Mouse (Mus musculus) heart, postnatal 4 days (tissue): ENCODE measurements around the gene Gm13306. TPM values are rescaled to one million over a fixed set of nuclear protein-coding genes. Genes with fewer than 3 reads are reported as not detected.
"Not testable (repeated sequence)": the region's sequence is repeated elsewhere in the genome, so short reads cannot be mapped to it uniquely, and the experiment has no call there.

Source experiments
- DNase-seq: peaks from one replicate; pipeline ENCODE4 v3.0.0; 2021
- total RNA-seq, 2 experiments: library from RNA; stranded (reverse); gene quantifications; 2 replicates each; pipeline ENCODE4 v1.2.3; 2021

The Gm13306 gene
- not detected for total RNA-seq

DNA sequence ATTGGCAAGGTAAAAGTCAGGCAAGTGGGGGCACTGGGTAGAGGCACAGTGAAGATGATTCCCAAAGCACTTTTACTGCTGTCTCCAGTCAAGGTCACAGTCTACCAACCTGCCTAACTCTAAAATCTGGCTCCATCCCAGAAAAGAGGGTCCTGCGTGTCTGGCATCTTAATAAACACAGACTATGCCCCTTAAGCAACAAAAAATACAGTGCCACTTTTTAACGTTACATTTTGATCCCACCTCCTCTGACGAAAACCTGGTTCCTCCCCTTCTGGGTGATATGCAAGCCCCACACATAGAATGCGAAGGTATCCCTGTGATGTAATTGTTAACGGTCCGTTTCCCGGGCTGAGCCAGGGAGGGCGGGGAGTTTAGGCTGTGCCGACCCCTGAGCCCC lies at the start of gene Gm13306:
TSS of gene Gm13306 (plus strand) at position 301 of the 400 bp plus-strand sequence.
- DNase-seq, result not testable (repeated sequence)

DNA sequence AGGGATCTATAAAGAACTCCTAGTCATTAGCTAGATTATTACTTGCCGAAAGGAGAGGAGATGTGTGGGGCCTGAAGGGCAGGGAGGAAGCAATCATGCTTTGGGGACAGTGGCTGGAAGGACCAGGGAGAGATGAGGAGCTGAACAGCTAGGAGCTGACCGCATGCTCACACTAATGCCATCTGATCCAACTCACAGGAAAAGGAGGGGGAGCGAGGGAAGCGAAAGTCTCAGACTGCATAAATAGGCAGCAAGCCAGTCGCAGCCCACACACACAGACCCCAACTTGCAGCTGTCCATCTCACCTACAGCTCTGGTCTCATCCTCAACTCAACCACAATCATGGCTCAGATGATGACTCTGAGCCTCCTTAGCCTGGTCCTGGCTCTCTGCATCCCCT lies 38.7 kb upstream of the Gm13306 start, which contains the start of gene Gm13304:
TSS of gene Gm13304 (plus strand) at position 301 of the 400 bp plus-strand sequence.
- not testable (repeated sequence) for DNase-seq

DNA sequence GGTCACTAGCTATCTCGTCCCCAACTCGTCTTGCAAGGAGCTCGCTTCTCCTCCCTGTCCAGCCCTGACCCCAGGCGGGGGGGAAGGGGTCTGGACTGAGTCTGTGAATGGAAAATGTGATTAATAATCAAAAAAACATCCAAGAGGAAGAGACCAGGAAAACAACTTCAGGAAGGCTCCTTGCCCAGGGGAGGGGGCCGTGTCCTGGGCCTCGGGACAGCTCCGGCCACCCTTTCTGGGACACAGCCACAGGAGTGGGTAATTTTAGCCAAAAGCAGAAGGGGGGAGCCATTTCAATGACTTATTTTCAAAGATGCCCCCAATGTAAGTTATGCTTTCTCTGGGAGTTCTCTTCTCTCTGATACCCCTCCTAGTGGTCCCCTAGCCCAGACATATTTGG lies 15.3 kb downstream of the Gm13306 start, which contains the start of gene Gm13305:
TSS of gene Gm13305 (minus strand) at position 101 of the 400 bp plus-strand sequence.
- not testable (repeated sequence) for DNase-seq

DNA sequence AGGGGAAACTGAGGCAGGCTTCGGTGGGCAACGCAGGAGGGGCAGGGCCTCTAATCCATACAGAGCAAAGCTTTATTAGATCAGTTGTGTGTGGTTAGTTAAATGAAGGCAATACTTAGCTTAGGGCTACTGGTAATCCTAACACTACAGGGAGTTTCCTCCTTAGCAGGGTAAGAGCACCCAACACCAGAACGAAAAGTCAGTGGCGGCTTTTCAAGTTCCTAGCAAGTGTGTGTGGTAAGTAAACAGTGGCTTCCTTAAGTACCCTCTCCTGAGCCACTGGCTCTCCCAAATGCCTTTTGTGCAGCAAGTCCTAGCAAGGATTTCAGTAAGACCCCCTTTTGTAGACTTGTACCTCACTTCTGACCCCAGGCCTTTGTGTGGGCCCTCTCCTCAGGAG lies 25.0 kb downstream of the Gm13306 start:
- DNase-seq, result not testable (repeated sequence)

DNA sequence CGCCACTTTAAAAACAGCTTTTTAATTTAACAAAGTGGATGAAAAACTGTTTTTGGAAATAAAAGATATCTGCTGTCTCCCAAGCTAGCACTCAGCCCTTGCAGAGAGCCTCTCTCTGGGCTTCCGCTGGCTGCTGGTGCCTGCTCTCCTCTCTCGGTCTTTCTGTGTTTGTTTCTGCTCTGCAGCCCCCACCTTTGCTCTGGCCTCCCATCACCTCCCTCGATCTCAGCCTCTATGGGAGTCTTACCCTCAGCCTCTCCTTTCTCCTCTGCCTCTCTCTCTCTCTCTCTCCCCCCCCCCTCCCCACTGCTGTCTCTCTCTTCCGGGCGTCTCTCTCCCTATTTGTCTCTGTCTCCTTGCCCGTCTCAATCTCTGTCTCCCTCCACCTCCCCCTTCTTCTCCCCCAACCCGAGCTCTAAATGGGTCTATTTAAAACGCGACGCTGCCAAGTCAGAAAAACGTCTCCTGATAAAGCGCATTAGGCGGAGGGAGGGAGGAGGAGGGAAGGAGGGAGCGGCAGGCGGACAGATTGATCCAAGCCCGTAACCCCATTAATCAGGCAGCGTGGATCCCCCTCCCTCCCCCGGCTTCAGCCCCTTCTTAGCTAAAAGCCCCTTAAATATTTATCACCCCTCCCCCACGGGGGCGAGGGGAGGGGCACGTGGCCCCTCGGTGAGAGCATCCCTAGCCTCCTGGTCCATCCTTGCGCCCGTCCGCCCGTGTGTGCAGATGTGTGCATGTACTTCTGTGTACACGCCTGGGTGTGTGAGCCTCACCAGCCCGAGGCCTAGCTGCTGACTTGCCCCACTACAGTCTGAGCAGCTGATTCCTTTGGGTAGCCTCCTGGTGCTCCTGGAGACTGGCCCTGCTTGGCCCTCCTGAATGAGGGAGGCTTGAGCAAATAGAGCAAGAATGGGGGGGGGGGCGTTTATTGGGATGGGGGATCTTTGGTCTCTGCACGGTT lies 30.3 kb downstream of the Gm13306 start:
- not testable (repeated sequence) for DNase-seq

DNA sequence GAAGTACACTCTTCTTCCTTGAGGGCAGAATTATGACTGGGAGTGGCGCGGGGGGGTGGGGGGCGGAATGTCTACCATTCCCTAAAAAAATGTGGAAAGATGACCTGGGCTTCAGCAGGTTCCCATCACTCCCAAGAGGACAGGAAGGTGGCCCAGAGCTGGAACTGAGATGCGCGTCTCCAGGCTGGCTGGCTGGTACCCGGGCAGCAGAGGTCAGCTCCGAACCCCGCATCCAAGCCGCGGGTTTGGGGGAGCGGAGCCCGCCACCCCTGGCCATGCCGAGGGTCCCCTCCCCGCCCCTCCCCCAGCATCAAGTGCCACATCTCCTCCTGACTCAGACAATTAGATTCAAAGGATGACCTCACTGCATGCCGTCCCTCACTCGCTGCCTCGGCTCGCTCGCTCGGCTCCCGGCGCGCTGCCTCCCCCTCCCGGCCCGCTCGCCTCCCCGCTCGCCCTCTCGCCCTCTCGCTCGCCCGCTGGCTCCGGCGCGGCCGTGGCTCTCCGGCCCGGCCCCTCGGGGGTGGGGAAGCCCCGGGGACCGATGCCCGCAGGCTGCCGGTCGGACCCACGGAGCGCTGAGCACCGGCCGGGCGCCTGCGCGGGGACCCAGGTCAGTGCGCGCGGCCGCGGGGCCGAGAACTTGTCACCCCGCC lies 31.2 kb downstream of the Gm13306 start:
- not testable (repeated sequence) for DNase-seq

DNA sequence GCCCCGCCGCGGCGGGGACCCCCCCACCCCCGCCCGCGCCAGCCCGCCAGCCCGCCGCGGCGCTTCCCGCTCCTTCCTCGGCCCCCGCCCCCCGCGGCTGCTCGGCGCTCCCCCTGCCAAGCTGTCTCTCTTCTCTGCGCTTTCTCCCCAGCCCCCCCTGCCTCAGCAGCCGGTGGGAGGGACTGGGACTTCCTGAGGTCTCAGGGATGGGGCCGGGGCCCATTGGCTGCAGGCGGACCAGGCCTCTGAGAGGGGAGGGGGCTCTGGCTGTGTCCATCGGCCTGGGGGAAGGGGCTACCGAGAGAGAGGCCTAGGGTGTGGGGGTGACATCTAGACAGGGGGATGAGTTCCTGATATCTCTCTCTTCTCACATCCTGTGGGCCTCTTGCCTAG lies 31.7 kb downstream of the Gm13306 start:
- not testable (repeated sequence) for DNase-seq

Other genes starting within 250 kb of the Gm13306 start
- gene Gm21541, start 249.8 kb upstream of the Gm13306 start, total RNA-seq, result not detected
- under 1 TPM; 0.70 to 0.83 TPM for gene Gm20878, start 211.9 kb upstream of the Gm13306 start, total RNA-seq
- gene Fam205a4, start 187.4 kb upstream of the Gm13306 start, total RNA-seq, result under 1 TPM in 1 of 2 experiments, not detected in 1; 0.09 TPM
- not detected for gene Gm21093, start 118.7 kb upstream of the Gm13306 start, total RNA-seq
- not detected for gene Gm3893, start 62.2 kb upstream of the Gm13306 start, total RNA-seq
- gene Gm13304, start 38.6 kb upstream of the Gm13306 start, total RNA-seq, result 1 to 10 TPM; 6.4 to 9.6 TPM
- not detected for gene Gm13305, start 15.2 kb downstream of the Gm13306 start, total RNA-seq
- under 1 TPM in 1 of 2 experiments, not detected in 1; 0.17 TPM for gene Gm10600, start 87.2 kb downstream of the Gm13306 start, total RNA-seq
- not detected for gene Ccl21b, start 102.3 kb downstream of the Gm13306 start, total RNA-seq
- gene Gm21953, start 140.8 kb downstream of the Gm13306 start, total RNA-seq, result not detected
- gene Fam205a3, start 164.9 kb downstream of the Gm13306 start, total RNA-seq, result not detected